Mouse (Mus musculus): ENCODE data around the gene Eda.

DNA sequence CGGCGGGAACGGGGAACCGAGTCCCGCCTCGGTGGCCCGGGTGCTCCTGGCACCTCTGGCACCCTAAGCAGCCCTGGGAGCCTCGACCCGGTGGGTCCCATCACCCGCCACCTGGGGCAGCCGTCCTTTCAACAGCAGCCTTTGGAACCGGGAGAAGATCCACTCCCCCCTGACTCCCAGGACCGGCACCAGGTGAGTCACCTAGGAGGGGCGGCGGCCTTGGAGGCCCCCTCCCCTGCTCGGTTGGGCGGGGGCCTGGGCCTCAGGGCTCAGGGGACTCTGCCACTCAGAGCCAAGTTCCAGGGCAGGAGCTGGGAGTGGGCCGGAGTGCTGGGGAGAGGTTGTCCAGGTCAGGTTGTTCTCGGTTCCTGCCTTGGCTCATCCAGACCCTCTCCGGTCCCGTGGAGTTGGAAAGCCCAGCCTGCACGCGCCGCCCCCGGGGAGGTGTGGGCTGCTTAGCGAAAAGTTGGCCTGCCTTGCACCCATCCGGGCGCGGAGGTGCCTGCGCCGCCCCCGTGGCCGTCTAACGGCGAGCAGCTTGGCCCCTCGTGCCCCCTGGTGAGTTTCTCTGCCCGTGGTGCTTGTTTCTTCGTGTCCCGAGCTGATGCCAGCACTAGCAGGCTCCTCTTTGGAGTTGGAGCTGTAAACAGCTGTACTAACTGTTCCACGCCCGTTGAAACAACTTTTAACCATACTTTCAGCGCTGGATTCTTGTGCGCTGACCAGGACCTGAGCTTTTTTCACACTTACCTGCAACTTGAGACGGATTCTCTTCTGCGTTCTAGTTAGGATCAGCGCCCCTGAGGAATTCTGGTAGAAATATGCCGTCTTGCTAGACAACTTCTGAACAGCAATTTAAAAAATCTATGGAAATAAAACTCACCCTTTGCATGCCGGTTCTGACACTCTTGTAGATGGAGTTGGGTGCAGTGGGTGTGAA lies 849 bp downstream of the Eda start:
- TF ChIP-seq CTCF (IDR thresholded peaks at IDR 0.05; ENCODE audit: low read depth, low read length) (no peak), POLR2AphosphoS5 (IDR thresholded peaks at IDR 0.05; ENCODE audit: insufficient replicate concordance, low read depth, low read length) (no peak), GATA1 (IDR thresholded peaks at IDR 0.05; ENCODE audit: borderline replicate concordance, low read length) (no peak)

All from G1E (cell line).